Mouse (Mus musculus): Measurements from ENCODE around the gene Pygo1. TPM values are rescaled to one million over a fixed set of nuclear protein-coding genes. Genes with fewer than 3 reads are reported as not detected.

Gene Pygo1
- 0.12 TPM in 1 of 2 replicates, not detected in the other for total RNA-seq (2017)

GRCm38 (mm10) chr9:72925021-72925934 is at the start of gene Pygo1:
TSS of gene Pygo1 (plus strand) at chr9:72925645.
- no peak for ATAC-seq (ENCODE audit: extremely low read depth, insufficient number of reproducible peaks, low FRiP score, poor library complexity, severe bottlenecking)

- ATAC-seq (ENCODE audit: extremely low read depth, insufficient number of reproducible peaks, low FRiP score, poor library complexity, severe bottlenecking): no peak
Observed at GRCm38 (mm10) chr9:72875878-72876277, 49.6 kb upstream of the Pygo1 start.

- ATAC-seq (ENCODE audit: extremely low read depth, insufficient number of reproducible peaks, low FRiP score, poor library complexity, severe bottlenecking): no peak
Observed at GRCm38 (mm10) chr9:72877905-72878304, 47.5 kb upstream of the Pygo1 start.

- ATAC-seq (ENCODE audit: extremely low read depth, insufficient number of reproducible peaks, low FRiP score, poor library complexity, severe bottlenecking): no peak
Observed at GRCm38 (mm10) chr9:72878656-72879055, 46.8 kb upstream of the Pygo1 start.

GRCm38 (mm10) chr9:72879601-72880000 is 45.8 kb upstream of the Pygo1 start:
- ATAC-seq (ENCODE audit: extremely low read depth, insufficient number of reproducible peaks, low FRiP score, poor library complexity, severe bottlenecking): no peak

- no peak for ATAC-seq (ENCODE audit: extremely low read depth, insufficient number of reproducible peaks, low FRiP score, poor library complexity, severe bottlenecking)
Observed at GRCm38 (mm10) chr9:72880225-72880960, 45.1 kb upstream of the Pygo1 start.

- no peak for ATAC-seq (ENCODE audit: extremely low read depth, insufficient number of reproducible peaks, low FRiP score, poor library complexity, severe bottlenecking)
Observed at GRCm38 (mm10) chr9:72881026-72881768, 44.2 kb upstream of the Pygo1 start.

GRCm38 (mm10) chr9:72883940-72884339 is 41.5 kb upstream of the Pygo1 start:
- peak; percentile 48; the same call in 1 of the 2 replicates for ATAC-seq (ENCODE audit: extremely low read depth, insufficient number of reproducible peaks, low FRiP score, poor library complexity, severe bottlenecking)

- no peak for ATAC-seq (ENCODE audit: extremely low read depth, insufficient number of reproducible peaks, low FRiP score, poor library complexity, severe bottlenecking)
Observed at GRCm38 (mm10) chr9:72889777-72890176, 35.7 kb upstream of the Pygo1 start.

GRCm38 (mm10) chr9:72890499-72891085 is 34.9 kb upstream of the Pygo1 start:
- ATAC-seq (ENCODE audit: extremely low read depth, insufficient number of reproducible peaks, low FRiP score, poor library complexity, severe bottlenecking): no peak

- no peak for ATAC-seq (ENCODE audit: extremely low read depth, insufficient number of reproducible peaks, low FRiP score, poor library complexity, severe bottlenecking)
Observed at GRCm38 (mm10) chr9:72892761-72893160, 32.7 kb upstream of the Pygo1 start.

GRCm38 (mm10) chr9:72894796-72895352 is 30.6 kb upstream of the Pygo1 start:
- ATAC-seq (ENCODE audit: extremely low read depth, insufficient number of reproducible peaks, low FRiP score, poor library complexity, severe bottlenecking): no peak

- no peak for ATAC-seq (ENCODE audit: extremely low read depth, insufficient number of reproducible peaks, low FRiP score, poor library complexity, severe bottlenecking)
Observed at GRCm38 (mm10) chr9:72902057-72902456, 23.4 kb upstream of the Pygo1 start.

- no peak for ATAC-seq (ENCODE audit: extremely low read depth, insufficient number of reproducible peaks, low FRiP score, poor library complexity, severe bottlenecking)
Observed at GRCm38 (mm10) chr9:72902611-72903010, 22.8 kb upstream of the Pygo1 start.

GRCm38 (mm10) chr9:72906693-72907103 is 18.7 kb upstream of the Pygo1 start:
- ATAC-seq (ENCODE audit: extremely low read depth, insufficient number of reproducible peaks, low FRiP score, poor library complexity, severe bottlenecking): no peak

GRCm38 (mm10) chr9:72911381-72911780 is 14.1 kb upstream of the Pygo1 start:
- no peak for ATAC-seq (ENCODE audit: extremely low read depth, insufficient number of reproducible peaks, low FRiP score, poor library complexity, severe bottlenecking)

- ATAC-seq (ENCODE audit: extremely low read depth, insufficient number of reproducible peaks, low FRiP score, poor library complexity, severe bottlenecking): no peak
Observed at GRCm38 (mm10) chr9:72913551-72913950, 11.9 kb upstream of the Pygo1 start.

GRCm38 (mm10) chr9:72915728-72916127 is 9.7 kb upstream of the Pygo1 start:
- no peak for ATAC-seq (ENCODE audit: extremely low read depth, insufficient number of reproducible peaks, low FRiP score, poor library complexity, severe bottlenecking)

- no peak for ATAC-seq (ENCODE audit: extremely low read depth, insufficient number of reproducible peaks, low FRiP score, poor library complexity, severe bottlenecking)
Observed at GRCm38 (mm10) chr9:72923068-72923467, 2.4 kb upstream of the Pygo1 start.

Measured in neutrophil, adult 5-6 weeks (primary cell).